Mouse (Mus musculus) small intestine, adult 2 months (tissue): ENCODE data around the gene Ppara.

Experiments
- CTCF ChIP-seq: fragments of 200-500 bp; IDR thresholded peaks from 2 replicates; pipeline ENCODE4 v1.5.1; 2012; ENCODE audit warnings: low read depth, mild to moderate bottlenecking, control low read depth, inconsistent platforms, low read length, moderate library complexity, mixed read lengths; ENCODE audit not compliant: insufficient replicate concordance, insufficient read length; ENCODE audit errors: extremely low read depth
- POLR2A ChIP-seq: fragments of 200-500 bp; IDR thresholded peaks from 2 replicates; pipeline ENCODE4 v1.6.1; 2012; ENCODE audit warnings: low read depth, mild to moderate bottlenecking, control low read depth, inconsistent platforms, low read length, moderate library complexity

- TF ChIP-seq CTCF: no peak
- no peak for TF ChIP-seq POLR2A
These were observed 28.0 kb downstream of the Ppara start for GRCm38 (mm10) chr15:85762761-85763160.
